Comparison of ENCODE assay signal across 11 mouse cellular contexts in genomic region chr6:117218442-117219299, GRCm38 (mm10). TPM values are rescaled to one million over a fixed set of nuclear protein-coding genes. Genes with fewer than 3 reads are reported as not detected.
DNase-seq lines count a peak whose midpoint lies in the region; ATAC-seq and TF ChIP-seq lines count a peak whose summit lies in the region.
"Had no signal": no experiment of that assay in that cellular context is flagged by ENCODE, and none has a peak within 500 bp of the region (broad histone marks: within the 10 kb centered on the region; RNA-seq: fewer than 3 reads in every experiment).

No protein-coding gene starts in this region.

- H3K4me1 ChIP-seq in forebrain, embryonic 14.5 days (ENCODE audit: control insufficient read depth, insufficient read depth, low read length): no peaks in the 10 kb centered on the region
- H3K4me1 ChIP-seq in heart, adult 2 months (ENCODE audit: control insufficient read depth, insufficient read depth, low read length): no peaks in the 10 kb centered on the region
- peaks cover 5% of the 10 kb centered on the region; the same call in 1 of the 2 replicates for H3K4me1 ChIP-seq in heart, embryonic 11.5 days (ENCODE audit: control insufficient read depth, insufficient read depth, low read length)

- peak; percentile 74 for DNase-seq in left cerebral cortex, postnatal 4 days
- DNase-seq in left cerebral cortex, postnatal 36 days (ENCODE audit: low spot score in 2 of 2): no peak
- peak; percentile 62 for DNase-seq in cerebellum, adult 9-10 months
- DNase-seq in forebrain, embryonic 14.5 days (ENCODE audit: low spot score): peak; percentile 44
- no peak for DNase-seq in heart, adult 2 months
- DNase-seq: kidney, adult 18-20 months; lung, postnatal 10 days; thymus, postnatal 25 days had no signal

- no peaks in the 10 kb centered on the region for H3K9me3 ChIP-seq in forebrain, embryonic 14.5 days (replicated peaks; ENCODE audit: control insufficient read depth, low read length)
- H3K9me3 ChIP-seq in heart, embryonic 11.5 days (replicated peaks; ENCODE audit: control insufficient read depth, low read length): no peaks in the 10 kb centered on the region
- H3K9me3 ChIP-seq: limb, embryonic 12.5 days had no signal

- H3K9ac ChIP-seq in forebrain, embryonic 14.5 days (ENCODE audit: low read length): no peak overlapping the region
- no peak overlapping the region for H3K9ac ChIP-seq in heart, adult 2 months (ENCODE audit: low read depth, low read length)
- H3K9ac ChIP-seq in heart, embryonic 11.5 days (ENCODE audit: low read depth, low read length): no peak overlapping the region
- H3K9ac ChIP-seq: limb, embryonic 12.5 days had no signal

- no peak for TF ChIP-seq CTCF in heart, adult 2 months (IDR thresholded peaks at IDR 0.05)

- 81% methylated on average over 9 of the region's 9 CpGs for WGBS in forebrain, embryonic 14.5 days
- 88% methylated on average over 9 of the region's 9 CpGs for WGBS in heart, adult 2 months
- 75% methylated on average over 9 of the region's 9 CpGs for WGBS in heart, embryonic 11.5 days (ENCODE audit: insufficient replicate concordance)

- H3K27me3 ChIP-seq in forebrain, embryonic 14.5 days (replicated peaks; ENCODE audit: control insufficient read depth, insufficient read depth, low read length): no peaks in the 10 kb centered on the region
- H3K27me3 ChIP-seq in heart, adult 2 months (ENCODE audit: control insufficient read depth, insufficient read depth, low read length): no peaks in the 10 kb centered on the region; the same call in 1 of the 2 replicates
- H3K27me3 ChIP-seq in heart, embryonic 11.5 days (ENCODE audit: control insufficient read depth, insufficient read depth, low read length): no peaks in the 10 kb centered on the region; the same call in 1 of the 2 replicates
- H3K27me3 ChIP-seq: limb, embryonic 12.5 days had no signal

- H3K79me2 ChIP-seq in heart, adult 2 months (replicated peaks; ENCODE audit: control insufficient read depth, insufficient read depth, low read length): no peaks in the 10 kb centered on the region

- no peak overlapping the region for H3K4me3 ChIP-seq in forebrain, embryonic 14.5 days (ENCODE audit: low read depth, low read length)
- no peak overlapping the region for H3K4me3 ChIP-seq in heart, adult 2 months
- no peak overlapping the region for H3K4me3 ChIP-seq in heart, embryonic 11.5 days (ENCODE audit: low read depth, low read length)
- H3K4me3 ChIP-seq: limb, embryonic 12.5 days had no signal

- no peaks in the 10 kb centered on the region for H3K36me3 ChIP-seq in forebrain, embryonic 14.5 days (ENCODE audit: control insufficient read depth, insufficient read depth, low read length)
- H3K36me3 ChIP-seq in heart, adult 2 months (ENCODE audit: control insufficient read depth, insufficient read depth, low read length): no peaks in the 10 kb centered on the region
- no peaks in the 10 kb centered on the region for H3K36me3 ChIP-seq in heart, embryonic 11.5 days (ENCODE audit: control insufficient read depth, insufficient read depth, low read length)
- H3K36me3 ChIP-seq: limb, embryonic 12.5 days had no signal

- TF ChIP-seq POLR2A in heart, adult 2 months (IDR thresholded peaks at IDR 0.05; ENCODE audit: insufficient read depth, low read depth, low read length): no peak

- TF ChIP-seq EP300 in heart, adult 2 months (IDR thresholded peaks at IDR 0.05; ENCODE audit: insufficient read depth, low read depth, low read length): no peak

- ATAC-seq in forebrain, embryonic 14.5 days: peak; percentile 23; the same call in 1 of the 2 replicates
- ATAC-seq in megakaryocyte progenitor cell, adult 5-6 weeks (replicated peaks; ENCODE audit: poor library complexity): peak; percentile 92
- ATAC-seq in heart, embryonic 11.5 days (replicated peaks; ENCODE audit: insufficient number of reproducible peaks, low FRiP score, low TSS enrichment): no peak

- no peak overlapping the region for H3K4me2 ChIP-seq in forebrain, embryonic 14.5 days (ENCODE audit: low read length)
- no peak overlapping the region for H3K4me2 ChIP-seq in heart, embryonic 11.5 days
- H3K4me2 ChIP-seq: limb, embryonic 12.5 days had no signal

- intact Hi-C loops in left cerebral cortex, postnatal 4 days (cut with DNase I): no loop called here
- intact Hi-C loops in left cerebral cortex, postnatal 36 days (cut with DNase I): no loop called here
- intact Hi-C loops in heart, adult 2 months (cut with DNase I): no loop called here

- H3K27ac ChIP-seq in forebrain, embryonic 14.5 days (ENCODE audit: low read depth, low read length): peak overlapping the region; percentile 27; the same call in 1 of the 2 replicates
- no peak overlapping the region for H3K27ac ChIP-seq in heart, adult 2 months
- no peak overlapping the region for H3K27ac ChIP-seq in heart, embryonic 11.5 days (ENCODE audit: low read depth, low read length)
- H3K27ac ChIP-seq: limb, embryonic 12.5 days had no signal

RNA-seq across cellular contexts. Expression of gene Cxcl12, which starts 50.3 kb away (rescaled TPM):
- 10 to 100 TPM; 47.8 to 57.1 TPM for total RNA-seq in left cerebral cortex, postnatal 4 days (2021)
- 10 to 100 TPM; 46.5 to 49.7 TPM for total RNA-seq in left cerebral cortex, postnatal 36 days (2021)
- polyA plus RNA-seq in forebrain, embryonic 14.5 days (2014; fragmentation: Nextera tagmentation; extraction: Ambion mirVana): 78.3 and 91.4 TPM in 2 replicates
- 0.44 and 1.0 TPM in 2 replicates for total RNA-seq in megakaryocyte progenitor cell, adult 5-6 weeks (2015)
- total RNA-seq in megakaryocyte progenitor cell, adult 5-6 weeks (2017): 0.29 and 0.41 TPM in 2 replicates
- 100 to 1,000 TPM in 1 of 2 experiments, 10 to 100 TPM in 1; 97.9 to 116 TPM for total RNA-seq in heart, adult 2 months (2021)
- polyA plus RNA-seq in heart, adult 2 months (2012; rRNA removed): 101 and 166 TPM in 2 replicates
- polyA plus RNA-seq in heart, embryonic 11.5 days (2014; fragmentation: Nextera tagmentation; extraction: Ambion mirVana): 157 and 167 TPM in 2 replicates

Comparison
In these comparisons a context has a peak if more than half of its experiments do, and no peak if none do; other contexts are left out.
1. DNase-seq: peak in left cerebral cortex, postnatal 4 days (single experiment), cerebellum, adult 9-10 months (single experiment) and forebrain, embryonic 14.5 days (single experiment); none in left cerebral cortex, postnatal 36 days (0 of 2) and heart, adult 2 months (0 of 2).
2. RNA of gene Cxcl12, which starts 50.3 kb away (total RNA-seq): 97.9 to 116 TPM in heart, adult 2 months, 47.8 to 57.1 TPM in left cerebral cortex, postnatal 4 days and 46.5 to 49.7 TPM in left cerebral cortex, postnatal 36 days; 0.29 to 1.0 TPM in megakaryocyte progenitor cell, adult 5-6 weeks; every median in the first group is over 10 times any median in the second.